Mouse (Mus musculus) heart, adult 2 months (tissue): ENCODE results near the gene Sema4g. TPM values are rescaled to one million over a fixed set of nuclear protein-coding genes. Genes with fewer than 3 reads are reported as not detected.

ENCODE experiments used
- DNase-seq, 2 experiments: peaks; one replicate each; pipeline ENCODE4 v3.0.0; 2021
- H3K27ac ChIP-seq: fragments of 200-600 bp; 2 replicates; pipeline ENCODE4 v1.8.1; 2022
- H3K27me3 ChIP-seq: fragments of 200-500 bp; 2 replicates; pipeline ENCODE4 v1.6.1; 2012; ENCODE audit warnings: mild to moderate bottlenecking, low read length, inconsistent platforms, mixed read lengths; ENCODE audit not compliant: control insufficient read depth, insufficient read depth
- H3K36me3 ChIP-seq: fragments of 200-500 bp; 2 replicates; pipeline ENCODE4 v1.6.1; 2012; ENCODE audit warnings: low read length, inconsistent platforms; ENCODE audit not compliant: control insufficient read depth, insufficient read depth
- H3K4me1 ChIP-seq: fragments of 200-500 bp; 2 replicates; pipeline ENCODE4 v1.6.1; 2011; ENCODE audit warnings: low read length; ENCODE audit not compliant: control insufficient read depth, insufficient read depth
- H3K4me3 ChIP-seq: fragments of 200-600 bp; 2 replicates; pipeline ENCODE4 v1.8.1; 2022
- H3K79me2 ChIP-seq: fragments of 200-500 bp; replicated peaks from 2 replicates; pipeline ENCODE4 v1.6.1; 2012; ENCODE audit warnings: mild to moderate bottlenecking, inconsistent platforms, low read length, moderate library complexity, mixed read lengths; ENCODE audit not compliant: control insufficient read depth, insufficient read depth
- H3K9ac ChIP-seq: fragments of 200-500 bp; 2 replicates; pipeline ENCODE4 v1.6.1; 2012; ENCODE audit warnings: low read depth, mild to moderate bottlenecking, control low read depth, inconsistent platforms, low read length, mixed read lengths
- CTCF ChIP-seq: fragments of 200-600 bp; IDR thresholded peaks from 2 replicates; pipeline ENCODE4 v1.8.1; 2022; ENCODE audit warnings: antibody characterized with exemption, mild to moderate bottlenecking, moderate library complexity
- EP300 ChIP-seq: fragments of 200-500 bp; IDR thresholded peaks from 2 replicates; pipeline ENCODE4 v1.6.1; 2011; ENCODE audit warnings: low read depth, low read length, control low read depth; ENCODE audit not compliant: insufficient read depth
- POLR2A ChIP-seq: fragments of 200-500 bp; IDR thresholded peaks from 2 replicates; pipeline ENCODE4 v1.6.1; 2011; ENCODE audit warnings: mild to moderate bottlenecking, low read depth, low read length, control low read depth; ENCODE audit not compliant: insufficient read depth
- WGBS: fragments of 180-500 bp; shearing (Covaris S2); methylation state at CpG from one replicate; pipeline ENCODE4 v1.1.7; 2018; 5-methylcytosine and 5-hydroxymethylcytosine counted together
- intact Hi-C: fragments of 180-260 bp; cut with DNase I; formaldehyde crosslinking; loops from one replicate; pipeline ENCODE4 v1.15.1; 2025
- long read RNA-seq: library from polyadenylated mRNA; stranded (forward); transcript quantifications from one replicate; pipeline ENCODE4 v2.0.0, GENCODE M21; 2021
- polyA plus RNA-seq: library from polyadenylated mRNA; depleted of rRNA; stranded (reverse); fragments of >200 nt; gene quantifications from 2 replicates; pipeline ENCODE4 v1.2.3, GENCODE M21; 2012; rRNA removed
- total RNA-seq, 2 experiments: library from RNA; stranded (reverse); gene quantifications; 2 replicates each; pipeline ENCODE4 v1.2.3; 2021

Gene Sema4g
- total RNA-seq (under 1 TPM; 0.32 to 0.37 TPM), polyA plus RNA-seq (0.94 and 1.2 TPM in 2 replicates)
- long read RNA-seq = 0 reads

DNA sequence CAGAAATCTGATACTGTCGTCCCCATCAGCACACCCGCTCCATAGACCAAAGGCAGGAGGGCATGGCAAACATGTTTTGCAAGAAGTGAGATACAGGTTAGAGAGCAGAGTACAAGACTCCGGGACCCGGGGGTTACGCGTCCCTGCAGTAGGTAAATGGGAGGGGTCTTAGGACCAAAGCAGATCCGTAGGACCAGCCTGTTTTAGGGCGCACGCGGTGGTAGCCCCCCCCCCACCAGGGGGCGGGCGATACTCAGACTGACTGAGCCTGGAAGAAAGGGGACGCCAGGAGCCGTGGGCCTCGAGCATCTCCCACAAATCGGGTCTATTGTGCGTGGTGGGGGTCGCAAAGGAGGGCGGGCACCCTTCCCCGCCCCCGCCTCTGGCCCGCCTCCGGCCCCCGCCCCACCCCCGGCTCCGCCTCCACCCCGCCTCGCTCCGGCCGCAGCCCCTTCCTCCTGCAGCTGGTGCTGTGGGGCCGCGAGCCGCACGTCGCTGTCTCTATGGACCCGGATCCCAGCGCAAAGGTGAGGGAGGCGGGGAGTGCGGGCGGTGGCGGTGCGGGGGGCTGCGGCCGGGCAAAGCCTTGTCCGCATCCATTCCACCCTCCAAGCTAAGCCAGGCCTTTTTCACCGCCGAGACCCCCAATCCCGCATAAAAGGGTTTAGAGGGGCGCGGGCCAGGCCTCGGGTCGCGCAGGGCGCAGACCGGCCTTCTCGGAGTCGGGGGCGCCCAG, at the start of gene Sema4g:
Gene Sema4g, plus strand, starts transcription at position 271 of the 736 bp plus-strand sequence.
- Histone ChIP-seq H3K4me3 (peak within 1 kb of the TSS; percentile 52), H3K79me2 (no peaks in the 10 kb centered on the region), H3K4me1 (peaks cover 3% of the 10 kb centered on the region; the same call in 1 of the 2 replicates), H3K27ac (no peak within 1 kb of the TSS), H3K36me3 (no peaks in the 10 kb centered on the region), H3K27me3 (peaks cover 3% of the 10 kb centered on the region; the same call in 1 of the 2 replicates), H3K9ac (peak within 1 kb of the TSS; percentile 62)
- intact Hi-C loops = no loop called here
- WGBS = 2% methylated on average over 57 of the region's 58 CpGs
- peak; percentile 28 to 56 for DNase-seq
- no peak for TF ChIP-seq EP300
- TF ChIP-seq CTCF = peak; percentile 69

DNA sequence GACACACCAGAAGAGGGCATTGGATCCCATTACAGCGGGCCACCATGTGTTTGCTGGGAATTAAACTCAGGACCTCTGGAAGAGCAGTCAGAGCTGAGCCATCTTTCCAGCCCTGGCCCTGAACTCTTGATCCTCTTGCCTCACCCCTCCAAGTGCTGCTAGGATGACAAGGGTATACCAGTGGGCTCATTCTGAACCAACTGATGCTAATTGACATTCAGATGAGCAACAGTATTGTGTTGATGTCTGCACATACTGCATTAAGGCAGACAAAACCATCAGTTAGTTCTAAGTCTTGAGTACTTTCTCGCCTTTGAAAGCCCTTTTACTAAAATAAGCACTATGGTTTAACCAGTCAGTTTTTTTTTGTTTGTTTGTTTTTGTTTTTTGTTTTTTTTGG, 29.3 kb upstream of the Sema4g start:
- TF ChIP-seq CTCF (no peak), EP300 (no peak), POLR2A (no peak)
- Histone ChIP-seq H3K36me3 (no peaks in the 10 kb centered on the region; the same call in 1 of the 2 replicates), H3K27ac (no peak overlapping the region), H3K27me3 (no peaks in the 10 kb centered on the region), H3K4me1 (no peaks in the 10 kb centered on the region), H3K4me3 (no peak overlapping the region), H3K79me2 (no peaks in the 10 kb centered on the region), H3K9ac (no peak overlapping the region)
- DNase-seq = no peak
- intact Hi-C loops = no loop called here
- 98% methylated on average over 2 of the region's 2 CpGs for WGBS

GRCm38 (mm10) chr19:44965978-44966377, 22.9 kb upstream of the Sema4g start:
- no peak overlapping the region for H3K9ac ChIP-seq
- no peak for TF ChIP-seq EP300
- peak; percentile 24 for TF ChIP-seq CTCF
- no peak for TF ChIP-seq POLR2A
- H3K4me1 ChIP-seq = no peaks in the 10 kb centered on the region
- intact Hi-C loops = no loop called here
- no peaks in the 10 kb centered on the region for H3K27me3 ChIP-seq
- no peaks in the 10 kb centered on the region for H3K79me2 ChIP-seq
- DNase-seq = no peak
- H3K36me3 ChIP-seq = peaks cover 2% of the 10 kb centered on the region
- H3K27ac ChIP-seq = no peak overlapping the region
- 97% methylated on average over 1 of the region's 1 CpGs for WGBS
- no peak overlapping the region for H3K4me3 ChIP-seq

DNA sequence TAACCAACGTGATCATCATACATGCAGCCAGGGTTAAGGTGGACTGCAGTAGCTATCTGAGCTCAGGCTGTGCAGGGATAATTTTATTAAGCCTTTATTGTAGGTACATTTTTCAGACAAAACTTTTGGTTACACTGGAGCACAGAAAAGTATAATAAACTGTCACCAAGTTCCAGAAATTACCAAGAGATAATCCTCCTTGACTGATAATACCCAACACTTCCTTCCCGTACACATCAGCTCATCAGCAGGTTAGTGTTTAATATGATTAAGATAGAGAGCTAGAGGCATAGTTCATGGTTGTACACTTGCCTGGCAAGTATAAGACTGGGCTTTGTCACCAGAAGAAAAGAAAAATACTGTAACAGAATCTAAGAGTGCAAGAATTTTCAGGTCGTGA, 20.6 kb upstream of the Sema4g start:
- intact Hi-C loops = no loop called here
- no peak for DNase-seq
- no peaks in the 10 kb centered on the region for H3K4me1 ChIP-seq
- 86% methylated on average over 3 of the region's 3 CpGs for WGBS
- no peaks in the 10 kb centered on the region for H3K27me3 ChIP-seq
- H3K36me3 ChIP-seq = peaks cover 2% of the 10 kb centered on the region
- no peak for TF ChIP-seq CTCF
- TF ChIP-seq EP300 = no peak
- TF ChIP-seq POLR2A = no peak
- no peak overlapping the region for H3K27ac ChIP-seq
- H3K9ac ChIP-seq = no peak overlapping the region
- no peak overlapping the region for H3K4me3 ChIP-seq
- H3K79me2 ChIP-seq = no peaks in the 10 kb centered on the region

- H3K4me1 ChIP-seq = no peaks in the 10 kb centered on the region
- intact Hi-C loops = no loop called here
- H3K36me3 ChIP-seq = peaks cover 9% of the 10 kb centered on the region
- no peak overlapping the region for H3K9ac ChIP-seq
- H3K4me3 ChIP-seq = no peak overlapping the region
- no peak for TF ChIP-seq POLR2A
- no peak for TF ChIP-seq EP300
- TF ChIP-seq CTCF = no peak
- no peaks in the 10 kb centered on the region for H3K27me3 ChIP-seq
- H3K27ac ChIP-seq = no peak overlapping the region
- no peaks in the 10 kb centered on the region for H3K79me2 ChIP-seq
- WGBS = 85% methylated on average over 6 of the region's 6 CpGs
- DNase-seq = no peak
Measured at GRCm38 (mm10) chr19:44976636-44977035, 12.3 kb upstream of the Sema4g start.

GRCm38 (mm10) chr19:44977148-44977547, 11.8 kb upstream of the Sema4g start:
- TF ChIP-seq POLR2A (no peak), CTCF (no peak), EP300 (no peak)
- no peak overlapping the region for H3K9ac ChIP-seq
- H3K79me2 ChIP-seq = no peaks in the 10 kb centered on the region
- 80% methylated on average over 6 of the region's 6 CpGs for WGBS
- H3K4me3 ChIP-seq = no peak overlapping the region
- H3K4me1 ChIP-seq = no peaks in the 10 kb centered on the region
- no peak for DNase-seq
- intact Hi-C loops = no loop called here
- no peaks in the 10 kb centered on the region for H3K27me3 ChIP-seq
- no peak overlapping the region for H3K27ac ChIP-seq
- H3K36me3 ChIP-seq = peaks cover 9% of the 10 kb centered on the region
